Mouse (Mus musculus) CH12.LX (cell line): Measurements from ENCODE around the gene Commd1. TPM values are rescaled to one million over a fixed set of nuclear protein-coding genes. Genes with fewer than 3 reads are reported as not detected.

Source experiments
- DNase-seq: peaks from one replicate; pipeline ENCODE4 v3.0.0-alpha.2; 2013; ENCODE audit errors: extremely low read depth
- H3K27ac ChIP-seq: 2 replicates; pipeline ENCODE4 v1.5.1; 2012; ENCODE audit warnings: low read depth, mild to moderate bottlenecking, control low read depth, moderate library complexity; ENCODE audit not compliant: insufficient read depth
- H3K27me3 ChIP-seq: replicated peaks from 2 replicates; pipeline ENCODE3; 2012; ENCODE audit warnings: inconsistent platforms
- H3K36me3 ChIP-seq, 2 experiments: replicated peaks in 1 of 2; 2 replicates each; pipeline versions ENCODE3 to v1.6.1; 2012; ENCODE audit warnings: inconsistent platforms in 1 of 2, low read length in 1 of 2, mild to moderate bottlenecking in 1 of 2, mixed read lengths in 1 of 2, moderate library complexity in 1 of 2; ENCODE audit not compliant: control insufficient read depth in 1 of 2, insufficient read depth in 1 of 2
- H3K4me1 ChIP-seq, 2 experiments: 2 replicates each; pipeline ENCODE4 v1.6.1; 2012; ENCODE audit warnings: inconsistent platforms in 1 of 2, moderate library complexity in 1 of 2; ENCODE audit not compliant: insufficient read depth in 2 of 2, control insufficient read depth in 1 of 2
- H3K4me2 ChIP-seq: 2 replicates; pipeline ENCODE4 v1.6.1; 2012; ENCODE audit warnings: low read depth, mild to moderate bottlenecking, control low read depth; ENCODE audit not compliant: poor library complexity, insufficient read depth, severe bottlenecking
- H3K4me3 ChIP-seq, 3 experiments: fragments of 150-350 bp in 1 of 3; sonication (generic) in 1 of 3; replicated peaks in 1 of 3; 2 replicates each; pipeline versions ENCODE3 to v1.5.1; 2011 to 2012; ENCODE audit warnings: low read depth in 2 of 3, low read length in 2 of 3, mild to moderate bottlenecking in 2 of 3, moderate library complexity in 2 of 3, control low read depth in 1 of 3, improper control_type of control experiment in 1 of 3, inconsistent platforms in 1 of 3, mixed read lengths in 1 of 3; ENCODE audit not compliant: poor library complexity in 1 of 3
- H3K79me2 ChIP-seq: replicated peaks from 2 replicates; pipeline ENCODE4 v1.6.1; 2012; ENCODE audit warnings: mild to moderate bottlenecking, moderate library complexity; ENCODE audit not compliant: control insufficient read depth, poor library complexity, insufficient read depth, severe bottlenecking; ENCODE audit errors: extremely low read depth
- H3K9ac ChIP-seq: 2 replicates; pipeline ENCODE4 v1.6.1; 2012; ENCODE audit warnings: low read depth, mild to moderate bottlenecking, control low read depth, moderate library complexity; ENCODE audit not compliant: insufficient read depth
- H3K9me3 ChIP-seq: replicated peaks from 2 replicates; pipeline ENCODE3; 2012; ENCODE audit warnings: low read length, inconsistent platforms, mixed read lengths
- BHLHE40 ChIP-seq: IDR thresholded peaks from 2 replicates; pipeline ENCODE4 v1.6.1; 2011; ENCODE audit warnings: mild to moderate bottlenecking, low read depth, low read length, improper control_type of control experiment
- CHD2 ChIP-seq: IDR thresholded peaks from 2 replicates; pipeline ENCODE4 v1.6.1; 2011; ENCODE audit warnings: low read length, improper control_type of control experiment
- CTCF ChIP-seq, 2 experiments: IDR thresholded peaks in 1 of 2; conservative IDR thresholded peaks in 1 of 2; 2 replicates each; pipeline ENCODE4 v1.5.1; 2011 to 2012; ENCODE audit warnings: low read depth in 2 of 2, low read length in 2 of 2, improper control_type of control experiment in 1 of 2, inconsistent platforms in 1 of 2, mild to moderate bottlenecking in 1 of 2, moderate library complexity in 1 of 2
- ELF1 ChIP-seq: IDR thresholded peaks from 2 replicates; pipeline ENCODE4 v1.6.1; 2014; ENCODE audit warnings: low read depth, mild to moderate bottlenecking, inconsistent platforms, low read length, improper control_type of control experiment
- ETS1 ChIP-seq: conservative IDR thresholded peaks from 2 replicates; pipeline ENCODE4 v1.6.1; 2012; ENCODE audit warnings: low read depth, mild to moderate bottlenecking, inconsistent platforms, low read length, improper control_type of control experiment, moderate library complexity
- GABPA ChIP-seq: IDR thresholded peaks from 2 replicates; pipeline ENCODE4 v1.6.1; 2012; ENCODE audit warnings: low read depth, low read length, improper control_type of control experiment, inconsistent platforms; ENCODE audit not compliant: insufficient replicate concordance
- HCFC1 ChIP-seq: IDR thresholded peaks from 2 replicates; pipeline ENCODE4 v1.6.1; 2012; ENCODE audit warnings: low read depth, mild to moderate bottlenecking, inconsistent platforms, low read length, improper control_type of control experiment
- JUN ChIP-seq: IDR thresholded peaks from 2 replicates; pipeline ENCODE4 v1.6.1; 2011; ENCODE audit warnings: low read depth, mild to moderate bottlenecking, low read length, improper control_type of control experiment, moderate library complexity; ENCODE audit not compliant: insufficient read depth
- JUND ChIP-seq: conservative IDR thresholded peaks from 2 replicates; pipeline ENCODE4 v1.6.1; 2011; ENCODE audit warnings: low read depth, low read length, improper control_type of control experiment
- MAZ ChIP-seq: IDR thresholded peaks from 2 replicates; pipeline ENCODE4 v1.6.1; 2012; ENCODE audit warnings: low read depth, mild to moderate bottlenecking, inconsistent platforms, low read length, improper control_type of control experiment, moderate library complexity
- MEF2A ChIP-seq: IDR thresholded peaks from 2 replicates; pipeline ENCODE4 v1.6.1; 2014; ENCODE audit warnings: low read depth, mild to moderate bottlenecking, inconsistent platforms, low read length, improper control_type of control experiment, borderline replicate concordance
- MXI1 ChIP-seq: IDR thresholded peaks from 2 replicates; pipeline ENCODE4 v1.6.1; 2011; ENCODE audit warnings: mild to moderate bottlenecking, low read depth, low read length, improper control_type of control experiment
- NELFE ChIP-seq: IDR thresholded peaks from 2 replicates; pipeline ENCODE4 v1.6.1; 2011; ENCODE audit warnings: low read depth, low read length, improper control_type of control experiment
- POLR2A ChIP-seq: IDR thresholded peaks from 2 replicates; pipeline ENCODE4 v1.6.1; 2011; ENCODE audit warnings: low read depth, mild to moderate bottlenecking, improper control_type of control experiment, low read length
- SIN3A ChIP-seq: IDR thresholded peaks from 2 replicates; pipeline ENCODE4 v1.6.1; 2012; ENCODE audit warnings: low read length, improper control_type of control experiment, inconsistent platforms
- TBP ChIP-seq: conservative IDR thresholded peaks from 2 replicates; pipeline ENCODE4 v1.6.1; 2011; ENCODE audit warnings: low read depth, low read length, improper control_type of control experiment
- TCF12 ChIP-seq: IDR thresholded peaks from 2 replicates; pipeline ENCODE4 v1.6.1; 2014; ENCODE audit warnings: low read depth, mild to moderate bottlenecking, inconsistent platforms, low read length, improper control_type of control experiment
- UBTF ChIP-seq: IDR thresholded peaks from 2 replicates; pipeline ENCODE4 v1.6.1; 2012; ENCODE audit warnings: low read depth, mild to moderate bottlenecking, inconsistent platforms, low read length, improper control_type of control experiment, moderate library complexity
- ZC3H11A ChIP-seq: IDR thresholded peaks from 2 replicates; pipeline ENCODE4 v1.6.1; 2012; ENCODE audit warnings: low read depth, mild to moderate bottlenecking, inconsistent platforms, low read length, improper control_type of control experiment
- ZKSCAN1 ChIP-seq: IDR thresholded peaks from 2 replicates; pipeline ENCODE4 v1.6.1; 2012; ENCODE audit warnings: low read depth, inconsistent platforms, low read length, improper control_type of control experiment, borderline replicate concordance
- ZMIZ1 ChIP-seq: IDR thresholded peaks from 2 replicates; pipeline ENCODE4 v1.6.1; 2012; ENCODE audit warnings: low read depth, mild to moderate bottlenecking, inconsistent platforms, low read length, improper control_type of control experiment
- ZNF384 ChIP-seq: IDR thresholded peaks from 2 replicates; pipeline ENCODE4 v1.6.1; 2012; ENCODE audit warnings: low read depth, low read length, improper control_type of control experiment, inconsistent platforms
- dilution Hi-C: fragments of 300-500 bp; cut with MboI; formaldehyde crosslinking; loops from 2 replicates; pipeline ENCODE4 v1.14.3; 2020; ENCODE audit warnings: low sequenced_read_pairs; ENCODE audit not compliant: extremely low pct_unique_long_range_greater_than_20kb, extremely low pct_ligation_motif_present
- in situ Hi-C: fragments of 300-500 bp; cut with MboI; formaldehyde crosslinking; loops from 3 replicates; pipeline ENCODE4 v1.14.3; 2019; ENCODE audit warnings: low sequenced_read_pairs, low pct_ligation_motif_present, low pct_unique_long_range_greater_than_20kb, mixed read lengths
- polyA plus RNA-seq: library from polyadenylated mRNA; unstranded; fragments of >175 nt; gene quantifications from 2 replicates; pipeline ENCODE4 v1.2.1, GENCODE M21; 2012; ENCODE audit warnings: low read depth; ENCODE audit not compliant: insufficient read length
- total RNA-seq, 2 experiments: library from RNA; depleted of rRNA; stranded (reverse); fragments of 300-350 nt in 1 of 2; fragments of >200 nt in 1 of 2; gene quantifications; 2 replicates each; pipeline ENCODE4 v1.2.3; 2012 to 2014

Commd1 gene
- total and polyA plus RNA-seq, 3 experiments, result 109 to 163 (median 113) TPM

DNA sequence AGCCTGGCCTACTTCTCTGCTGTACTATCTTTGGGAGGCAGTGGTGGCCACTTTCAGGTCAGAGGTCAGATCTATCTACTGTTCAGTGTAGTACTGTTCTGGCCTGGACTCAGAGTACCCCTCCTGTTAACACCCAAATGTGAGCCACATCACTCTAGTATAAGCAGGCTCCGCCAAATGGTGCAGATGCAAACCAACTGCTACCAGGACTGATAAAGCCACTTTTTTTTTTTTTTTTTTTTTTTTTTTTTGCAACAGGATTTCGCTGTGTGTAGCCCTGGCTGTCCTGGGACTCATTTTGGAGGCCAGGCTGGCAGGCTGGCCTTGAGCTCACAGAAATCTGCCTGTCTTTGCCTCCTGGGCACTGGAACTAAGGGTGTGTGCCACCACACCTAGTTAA, 43.2 kb downstream of the Commd1 start:
- H3K9me3 ChIP-seq, result no peaks in the 10 kb centered on the region
- H3K36me3 ChIP-seq, result peaks cover 0 to 4% of the 10 kb centered on the region in 2 experiments
- TF ChIP-seq SIN3A (no peak), ZNF384 (peak; percentile 85), CTCF (conservative IDR thresholded peaks at IDR 0.05 in 1 of 2, IDR thresholded peaks at IDR 0.05 in 1 of 2; ENCODE audit: low read depth in 2 of 2, low read length in 2 of 2) (no peak), ZC3H11A (no peak), GABPA (no peak), NELFE (no peak), POLR2A (no peak)
- no peak overlapping the region for H3K4me2 ChIP-seq
- H3K4me1 ChIP-seq, result peaks cover 16 to 66% of the 10 kb centered on the region in 2 experiments
- H3K4me3 ChIP-seq, result no peak overlapping the region
- H3K27me3 ChIP-seq, result no peaks in the 10 kb centered on the region
- no peaks in the 10 kb centered on the region for H3K79me2 ChIP-seq
- DNase-seq, result no peak
- dilution Hi-C loops, result no loop called here
- H3K9ac ChIP-seq, result no peak overlapping the region
- no peak overlapping the region for H3K27ac ChIP-seq
- in situ Hi-C loops, result no loop called here

DNA sequence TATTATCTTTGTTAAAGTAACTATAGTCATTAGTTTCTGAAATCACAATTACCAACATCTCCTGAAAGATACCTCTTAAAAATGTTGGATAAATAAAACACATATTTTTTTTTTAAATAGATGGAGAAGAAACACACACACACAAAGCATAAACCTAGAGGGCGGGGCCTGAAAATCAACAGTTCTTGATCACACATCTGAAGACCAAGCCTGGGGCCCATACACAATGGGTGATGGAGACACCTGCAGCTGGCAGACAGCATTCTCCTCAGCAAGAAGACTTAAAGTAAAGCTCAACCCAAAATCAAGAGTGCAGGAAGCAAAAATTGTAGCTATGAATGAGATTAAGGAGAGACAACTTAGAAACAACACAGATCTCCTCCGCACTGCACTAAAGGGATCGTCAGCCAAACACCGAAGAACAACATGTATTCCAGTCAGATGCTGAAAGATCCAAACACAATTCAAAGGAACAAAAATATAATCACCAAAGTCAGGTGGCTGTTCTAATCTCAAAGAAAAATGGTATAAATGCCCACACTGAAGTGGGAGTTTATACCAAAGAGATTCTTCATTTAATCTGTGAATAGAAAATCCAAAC, 44.4 kb downstream of the Commd1 start:
- Histone ChIP-seq H3K27me3 (no peaks in the 10 kb centered on the region), H3K79me2 (no peaks in the 10 kb centered on the region), H3K4me2 (no peak overlapping the region), H3K9me3 (no peaks in the 10 kb centered on the region), H3K9ac (no peak overlapping the region), H3K36me3 (peaks cover 0 to 6% of the 10 kb centered on the region in 2 experiments), H3K27ac (no peak overlapping the region), H3K4me1 (peaks cover 17 to 71% of the 10 kb centered on the region in 2 experiments), H3K4me3 (no peak overlapping the region)
- no peak for TF ChIP-seq ZMIZ1
- in situ Hi-C loops (no loop called here), dilution Hi-C loops (no loop called here)
- DNase-seq, result no peak

DNA sequence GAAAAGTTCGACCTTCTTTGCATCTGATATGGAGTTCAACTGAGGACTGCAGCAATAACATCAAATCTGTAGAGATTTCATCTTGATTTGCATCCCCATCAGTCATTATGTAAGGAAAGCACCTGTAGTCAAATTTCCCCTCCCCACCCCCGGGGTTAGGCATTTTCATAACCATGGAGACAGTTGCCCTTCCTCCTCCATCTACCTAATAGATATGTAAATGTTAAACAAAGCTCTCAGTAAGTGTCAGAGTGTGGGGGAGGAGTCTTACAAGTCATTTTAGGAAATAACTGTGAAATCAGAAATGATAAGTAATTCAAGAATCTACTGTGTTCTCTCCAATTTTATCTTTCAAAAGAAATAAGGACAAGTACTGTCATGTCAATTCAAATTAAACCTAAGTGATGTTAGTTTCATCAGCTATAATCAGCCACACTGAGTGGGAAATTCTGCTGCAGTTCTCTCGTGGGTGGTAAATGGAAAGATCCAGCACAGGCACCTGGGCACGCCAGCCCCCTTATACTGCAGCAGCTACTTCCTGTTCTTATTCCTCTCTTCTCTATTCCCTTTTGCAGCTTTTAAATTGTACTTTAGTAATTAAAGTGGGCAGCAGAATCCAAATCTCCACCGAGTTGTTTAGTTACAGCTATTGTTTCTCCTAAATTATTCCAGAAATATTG, 45.6 kb downstream of the Commd1 start:
- DNase-seq, result peak; percentile 98
- Histone ChIP-seq H3K4me1 (peaks cover 19 to 83% of the 10 kb centered on the region in 2 experiments), H3K79me2 (no peaks in the 10 kb centered on the region), H3K4me2 (peak overlapping the region; percentile 65), H3K9ac (peak overlapping the region; percentile 39; the same call in 1 of the 2 replicates), H3K36me3 (peaks cover 0 to 6% of the 10 kb centered on the region in 2 experiments), H3K27me3 (no peaks in the 10 kb centered on the region), H3K4me3 (no peak overlapping the region), H3K9me3 (no peaks in the 10 kb centered on the region), H3K27ac (peak overlapping the region; percentile 39; the same call in 1 of the 2 replicates)
- in situ Hi-C loops (no loop called here), dilution Hi-C loops (no loop called here)
- peak; percentile 28; the same call in 1 of the 2 replicates for TF ChIP-seq HCFC1
- no peak for TF ChIP-seq ZMIZ1
- TF ChIP-seq TBP, result 0 out of 2 replicates have a peak, but pooled peaks have one; percentile 41
- TF ChIP-seq MEF2A, result peak; percentile 50
- TF ChIP-seq JUN, result no peak
- TF ChIP-seq UBTF, result no peak
- TF ChIP-seq MAZ, result 0 out of 2 replicates have a peak, but pooled peaks have one; percentile 41
- TF ChIP-seq ETS1, result peak; percentile 80
- TF ChIP-seq POLR2A, result no peak
- peak; percentile 79 for TF ChIP-seq ZKSCAN1
- peak; percentile 89 for TF ChIP-seq CHD2
- TF ChIP-seq MXI1, result peak; percentile 37; the same call in 1 of the 2 replicates
- TF ChIP-seq GABPA, result no peak
- TF ChIP-seq TCF12, result peak; percentile 54
- TF ChIP-seq ELF1, result peak; percentile 66
- peak; percentile 57 for TF ChIP-seq BHLHE40
- peak; percentile 12; the same call in 1 of the 2 replicates for TF ChIP-seq JUND
